Mouse (Mus musculus): Measurements from ENCODE around the gene Zfand6. TPM values are rescaled to one million over a fixed set of nuclear protein-coding genes. Genes with fewer than 3 reads are reported as not detected.
A peak's percentile ranks its signal among the peaks of the same experiment; 100 is the strongest.

Gene Zfand6
- polyA plus RNA-seq, 1 experiment from 2014 or later, result 155 TPM

DNA sequence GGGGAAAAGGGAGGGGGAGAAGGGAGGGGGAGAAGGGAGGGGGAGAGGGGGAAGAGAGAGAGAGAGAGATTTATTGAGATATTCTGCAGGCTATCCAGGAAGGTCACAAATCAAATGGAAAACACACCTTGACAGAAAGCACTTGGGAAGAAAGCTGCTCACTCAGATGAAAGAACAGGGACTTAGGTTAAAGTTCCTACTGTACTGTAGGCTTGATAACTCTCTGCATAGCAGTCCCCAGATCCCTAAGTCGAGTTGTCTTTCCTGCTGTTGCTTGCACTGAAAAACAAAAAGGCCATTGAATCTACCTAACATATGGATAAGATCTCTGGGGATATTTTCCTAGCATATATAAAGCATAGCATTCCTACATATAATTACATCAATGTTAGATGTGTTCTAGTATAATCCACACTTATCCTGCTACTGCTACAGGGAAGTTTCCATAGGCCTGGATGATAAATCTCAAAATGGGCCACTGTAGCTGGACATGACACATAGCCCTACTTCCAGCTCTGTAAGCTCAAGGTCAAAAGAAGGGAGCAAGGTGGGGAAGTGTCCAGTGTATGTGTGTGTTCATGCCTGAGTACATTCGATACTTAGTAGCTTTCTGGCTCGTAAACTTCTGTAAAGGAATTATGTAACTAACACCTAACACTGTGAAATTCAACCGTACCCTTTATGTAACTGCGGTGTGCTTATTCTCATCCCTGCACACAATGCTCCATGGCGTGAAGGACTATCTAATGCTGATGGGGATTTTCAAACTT is 47.4 kb downstream of the Zfand6 start:
- H3K4me1 ChIP-seq, result no peaks in the 10 kb centered on the region; the same call in 1 of the 2 replicates
- 82% methylated on average over 6 of the region's 6 CpGs for WGBS
- H3K27ac ChIP-seq, result no peak overlapping the region
- no peaks in the 10 kb centered on the region for H3K9me3 ChIP-seq
- DNase-seq (ENCODE audit: low spot score), result no peak
- no peaks in the 10 kb centered on the region for H3K27me3 ChIP-seq (ENCODE audit: insufficient read depth, poor library complexity, severe bottlenecking)
- no peak overlapping the region for H3K4me3 ChIP-seq
- no peaks in the 10 kb centered on the region for H3K36me3 ChIP-seq

DNA sequence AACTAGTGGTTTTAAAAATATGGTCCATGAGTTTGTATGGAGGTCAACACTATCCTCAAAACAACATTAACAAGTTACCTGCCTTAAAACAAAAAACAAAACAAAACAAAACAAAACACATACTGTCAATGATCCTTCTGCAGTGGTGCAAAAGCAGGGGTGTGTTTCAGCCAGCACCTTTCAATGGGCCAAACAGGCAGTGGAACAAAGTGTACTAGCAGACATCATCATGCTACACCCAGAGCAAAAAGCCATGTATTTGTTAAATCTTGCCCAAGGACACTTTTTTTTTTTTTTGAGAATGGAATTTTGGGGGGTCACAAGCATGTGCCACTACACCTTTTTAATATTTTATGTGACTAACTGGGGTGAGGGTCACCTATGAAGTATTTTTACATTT is 52.8 kb downstream of the Zfand6 start:
- H3K36me3 ChIP-seq, result peaks cover 14% of the 10 kb centered on the region; the same call in 1 of the 2 replicates

GRCm38 (mm10) chr7:84631878-84632277 is 57.9 kb downstream of the Zfand6 start:
- Histone ChIP-seq H3K4me3 (no peak overlapping the region), H3K4me1 (no peaks in the 10 kb centered on the region), H3K36me3 (peaks cover 37% of the 10 kb centered on the region), H3K27ac (no peak overlapping the region), H3K9me3 (no peaks in the 10 kb centered on the region), H3K27me3 (ENCODE audit: insufficient read depth, poor library complexity, severe bottlenecking) (no peaks in the 10 kb centered on the region)
- WGBS, result 73% methylated on average over 3 of the region's 3 CpGs
- no peak for DNase-seq (ENCODE audit: low spot score)

More for the DNA sequence above, 52.8 kb downstream of the Zfand6 start:
- H3K27ac ChIP-seq, result no peak overlapping the region
- no peak for DNase-seq (ENCODE audit: low spot score)
- H3K4me1 ChIP-seq, result no peaks in the 10 kb centered on the region; the same call in 1 of the 2 replicates
- H3K27me3 ChIP-seq (ENCODE audit: insufficient read depth, poor library complexity, severe bottlenecking), result no peaks in the 10 kb centered on the region
- no peak overlapping the region for H3K4me3 ChIP-seq
- H3K9me3 ChIP-seq, result no peaks in the 10 kb centered on the region

- no peak for DNase-seq (ENCODE audit: low spot score)
- no peak overlapping the region for H3K27ac ChIP-seq
- no peaks in the 10 kb centered on the region for H3K4me1 ChIP-seq
- peaks cover 31% of the 10 kb centered on the region for H3K36me3 ChIP-seq
- no peak overlapping the region for H3K4me3 ChIP-seq
- 94% methylated on average over 4 of the region's 4 CpGs for WGBS
- no peaks in the 10 kb centered on the region for H3K27me3 ChIP-seq (ENCODE audit: insufficient read depth, poor library complexity, severe bottlenecking)
- H3K9me3 ChIP-seq, result no peaks in the 10 kb centered on the region
Measured at GRCm38 (mm10) chr7:84623718-84624117, 66.0 kb downstream of the Zfand6 start.

- Histone ChIP-seq H3K4me1 (no peaks in the 10 kb centered on the region), H3K36me3 (peaks cover 40% of the 10 kb centered on the region), H3K27ac (no peak overlapping the region), H3K27me3 (ENCODE audit: insufficient read depth, poor library complexity, severe bottlenecking) (no peaks in the 10 kb centered on the region), H3K9me3 (no peaks in the 10 kb centered on the region), H3K4me3 (no peak overlapping the region)
- DNase-seq (ENCODE audit: low spot score), result no peak
- WGBS, result 90% methylated on average over 3 of the region's 3 CpGs
Measured at GRCm38 (mm10) chr7:84620956-84621355, 68.8 kb downstream of the Zfand6 start.

- Histone ChIP-seq H3K27ac (no peak overlapping the region), H3K9me3 (no peaks in the 10 kb centered on the region), H3K4me1 (no peaks in the 10 kb centered on the region), H3K4me3 (no peak overlapping the region), H3K27me3 (ENCODE audit: insufficient read depth, poor library complexity, severe bottlenecking) (no peaks in the 10 kb centered on the region), H3K36me3 (peaks cover 27% of the 10 kb centered on the region)
- DNase-seq (ENCODE audit: low spot score), result peak; percentile 35
- 90% methylated on average over 2 of the region's 2 CpGs for WGBS
Measured at GRCm38 (mm10) chr7:84618951-84619350, 70.8 kb downstream of the Zfand6 start.

DNA sequence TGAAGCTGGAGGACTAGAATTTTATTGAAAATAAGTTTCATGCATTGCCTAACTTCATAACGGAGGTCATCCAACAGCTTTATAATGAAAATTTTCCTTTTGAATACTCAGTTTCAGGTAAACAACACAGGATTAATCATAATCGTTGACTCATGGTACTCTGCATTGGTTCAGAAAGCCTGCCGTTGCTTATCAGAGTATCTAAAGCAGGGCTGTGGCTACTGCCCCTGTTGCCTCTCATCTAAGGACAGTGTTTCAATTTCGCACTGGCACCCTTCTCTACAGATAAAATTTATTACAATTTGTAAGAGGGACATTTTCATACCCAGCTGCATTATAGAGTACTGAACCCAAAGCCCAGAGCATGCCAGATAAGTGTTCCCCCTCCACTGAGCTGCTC is 77.3 kb downstream of the Zfand6 start:
- Histone ChIP-seq H3K4me3 (no peak overlapping the region), H3K9me3 (no peaks in the 10 kb centered on the region), H3K27me3 (ENCODE audit: insufficient read depth, poor library complexity, severe bottlenecking) (no peaks in the 10 kb centered on the region), H3K36me3 (peaks cover 7% of the 10 kb centered on the region; the same call in 1 of the 2 replicates), H3K4me1 (no peaks in the 10 kb centered on the region), H3K27ac (no peak overlapping the region)
- WGBS, result 82% methylated on average over 4 of the region's 4 CpGs
- no peak for DNase-seq (ENCODE audit: low spot score)

DNA sequence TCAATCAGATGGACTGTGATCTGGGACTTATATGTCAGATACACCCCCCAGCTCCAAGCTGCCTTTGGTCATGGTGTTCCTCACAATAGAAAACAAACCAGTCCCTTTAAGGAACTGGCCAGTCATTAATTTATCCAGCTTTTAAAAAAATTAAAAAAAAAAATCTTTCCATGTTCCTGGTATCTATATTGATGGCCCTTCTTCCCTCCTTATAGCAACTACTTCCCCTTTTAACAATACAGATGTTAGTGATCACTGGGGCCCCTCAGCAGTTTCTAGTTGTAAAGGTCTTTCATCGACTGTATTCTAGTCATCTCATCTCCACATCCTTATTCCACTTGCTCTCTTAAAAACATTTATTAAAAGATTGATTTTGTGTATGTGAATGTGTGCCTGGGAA is 78.2 kb downstream of the Zfand6 start:
- no peaks in the 10 kb centered on the region for H3K9me3 ChIP-seq
- H3K36me3 ChIP-seq, result no peaks in the 10 kb centered on the region; the same call in 1 of the 2 replicates
- no peaks in the 10 kb centered on the region for H3K27me3 ChIP-seq (ENCODE audit: insufficient read depth, poor library complexity, severe bottlenecking)
- H3K4me1 ChIP-seq, result peaks cover under 1% of the 10 kb centered on the region; the same call in 1 of the 2 replicates
- DNase-seq (ENCODE audit: low spot score), result no peak
- 95% methylated on average over 1 of the region's 1 CpGs for WGBS
- H3K27ac ChIP-seq, result no peak overlapping the region
- no peak overlapping the region for H3K4me3 ChIP-seq

DNA sequence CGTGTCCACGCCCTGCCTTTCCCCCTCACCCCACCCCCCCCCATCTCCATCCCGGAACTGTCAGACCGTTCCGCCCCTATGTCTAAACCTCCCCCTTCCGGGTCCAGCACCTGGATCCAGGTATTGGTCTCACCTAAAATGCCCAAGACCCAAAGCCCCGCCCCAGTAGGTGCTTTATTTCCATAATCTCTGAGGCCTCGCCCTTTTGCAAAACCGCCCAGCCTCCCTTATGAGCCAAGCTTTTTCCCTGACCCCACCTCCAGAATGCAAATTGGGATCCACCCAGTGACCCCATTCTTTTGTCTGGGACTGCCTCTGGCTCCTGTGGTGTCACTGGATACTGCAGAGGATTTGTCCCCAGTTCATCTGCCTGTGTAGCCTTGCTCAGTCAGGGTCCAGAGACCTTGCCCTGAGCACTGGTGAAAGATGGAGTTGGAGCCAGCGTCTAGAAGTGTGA is 83.4 kb downstream of the Zfand6 start, which contains the start of gene Fah:
Fah (minus strand) TSS at position 430 of the 457 bp plus-strand sequence.
- peak within 1 kb of the TSS; percentile 80 for H3K27ac ChIP-seq
- WGBS, result 1% methylated on average over 10 of the region's 10 CpGs
- peaks cover 8% of the 10 kb centered on the region for H3K4me1 ChIP-seq
- H3K9me3 ChIP-seq, result no peaks in the 10 kb centered on the region
- peak within 1 kb of the TSS; percentile 80 for H3K4me3 ChIP-seq
- no peaks in the 10 kb centered on the region for H3K36me3 ChIP-seq
- DNase-seq (ENCODE audit: low spot score), result peak; percentile 77
- 0 out of 2 replicates have a peak, but pooled peaks cover 5% of the 10 kb centered on the region for H3K27me3 ChIP-seq (ENCODE audit: insufficient read depth, poor library complexity, severe bottlenecking)

DNA sequence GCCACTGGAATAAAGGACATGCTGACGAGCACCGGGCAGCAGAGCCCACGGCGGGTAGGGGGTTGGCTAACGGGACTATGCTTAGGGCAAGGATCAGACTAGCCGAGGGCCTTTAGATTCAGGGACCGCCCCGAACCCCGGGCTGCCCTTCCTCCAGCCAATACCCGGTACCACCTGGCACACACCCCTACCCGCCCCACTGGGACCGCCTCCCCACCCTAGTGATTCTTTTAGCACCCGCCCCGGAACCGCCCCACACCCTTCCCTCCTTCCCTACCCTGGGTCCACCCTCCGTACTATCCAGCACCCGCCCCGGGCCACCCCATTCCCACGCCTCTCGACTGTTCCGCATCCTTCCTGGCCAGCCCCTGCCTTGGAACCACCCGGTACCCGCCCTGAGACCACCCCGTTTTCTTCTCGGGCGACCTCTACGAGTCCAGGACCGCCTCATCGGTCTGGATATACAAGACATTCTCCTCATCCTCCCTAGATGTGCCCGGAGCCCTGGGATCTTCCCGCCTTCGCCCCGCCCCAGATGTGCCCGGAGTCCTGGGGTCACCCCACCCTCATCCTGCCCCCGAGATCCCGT is 84.0 kb downstream of the Zfand6 start:
- WGBS, result under 1% methylated on average over 36 of the region's 36 CpGs
- H3K27me3 ChIP-seq (ENCODE audit: insufficient read depth, poor library complexity, severe bottlenecking), result 0 out of 2 replicates have a peak, but pooled peaks cover 5% of the 10 kb centered on the region
- no peaks in the 10 kb centered on the region for H3K9me3 ChIP-seq
- DNase-seq (ENCODE audit: low spot score), result peak; percentile 91
- no peaks in the 10 kb centered on the region for H3K36me3 ChIP-seq
- peaks cover 8% of the 10 kb centered on the region for H3K4me1 ChIP-seq
- peak overlapping the region; percentile 80 for H3K27ac ChIP-seq
- H3K4me3 ChIP-seq, result peak overlapping the region; percentile 80

DNA sequence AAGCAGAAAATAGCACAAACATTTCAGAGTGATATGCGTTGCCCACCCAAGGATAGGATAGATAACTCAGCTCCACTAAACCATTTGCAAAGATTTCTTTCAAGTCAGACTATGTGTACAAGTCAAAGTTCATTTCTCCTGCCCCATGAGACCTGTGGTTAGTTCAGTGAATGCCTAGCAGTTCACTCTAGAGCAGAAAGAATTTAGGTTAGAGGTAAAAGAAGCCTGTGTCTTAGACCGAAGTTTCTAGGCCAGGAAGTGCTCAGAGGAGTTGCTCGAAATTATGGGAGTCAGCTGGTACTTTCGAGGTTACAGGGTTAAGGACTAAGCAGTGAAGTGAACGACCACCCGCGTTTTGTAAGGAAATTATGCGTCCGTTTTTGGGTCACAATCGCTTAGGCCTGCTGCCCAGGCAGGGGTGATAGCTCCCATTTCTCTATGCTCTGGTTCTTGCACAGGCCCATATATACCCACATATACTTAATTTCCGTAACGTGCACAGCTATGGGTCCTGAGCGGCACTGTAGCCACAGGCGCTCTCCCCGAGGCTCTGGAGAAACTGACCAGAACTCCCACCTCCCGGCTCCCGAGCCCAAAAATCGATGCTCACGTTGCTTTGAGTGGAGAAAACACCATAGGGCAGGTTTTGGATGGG is 84.6 kb downstream of the Zfand6 start:
- Histone ChIP-seq H3K4me1 (peaks cover 8% of the 10 kb centered on the region), H3K36me3 (no peaks in the 10 kb centered on the region), H3K4me3 (peak overlapping the region; percentile 80), H3K27ac (peak overlapping the region; percentile 80), H3K27me3 (ENCODE audit: insufficient read depth, poor library complexity, severe bottlenecking) (0 out of 2 replicates have a peak, but pooled peaks cover 5% of the 10 kb centered on the region), H3K9me3 (no peaks in the 10 kb centered on the region)
- 10% methylated on average over 19 of the region's 19 CpGs for WGBS
- peak; percentile 60 for DNase-seq (ENCODE audit: low spot score)

DNA sequence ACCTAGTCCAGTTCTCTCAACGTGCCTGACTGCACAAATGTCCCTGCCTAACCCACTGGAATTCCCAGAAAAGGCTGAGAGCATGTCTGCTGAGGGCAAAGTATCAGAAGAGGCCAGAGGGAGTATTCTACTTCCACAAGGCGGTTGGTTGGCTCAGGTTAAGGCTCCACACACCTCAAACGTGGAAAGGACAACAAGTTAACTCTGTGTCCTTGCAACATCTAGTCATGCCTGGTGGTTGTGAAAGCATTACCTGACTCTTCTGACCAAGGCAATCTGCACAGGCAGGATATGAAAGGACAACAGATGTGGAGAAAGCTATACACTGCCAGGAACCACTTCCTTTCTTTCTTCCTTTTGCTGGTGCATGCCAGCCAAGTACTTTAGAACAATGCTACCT is 85.3 kb downstream of the Zfand6 start:
- no peaks in the 10 kb centered on the region for H3K36me3 ChIP-seq
- peak; percentile 27 for DNase-seq (ENCODE audit: low spot score)
- H3K4me1 ChIP-seq, result peaks cover 8% of the 10 kb centered on the region
- H3K4me3 ChIP-seq, result peak overlapping the region; percentile 80; the same call in 1 of the 2 replicates
- 81% methylated on average over 3 of the region's 3 CpGs for WGBS
- H3K27me3 ChIP-seq (ENCODE audit: insufficient read depth, poor library complexity, severe bottlenecking), result 0 out of 2 replicates have a peak, but pooled peaks cover 5% of the 10 kb centered on the region
- no peak overlapping the region for H3K27ac ChIP-seq
- no peaks in the 10 kb centered on the region for H3K9me3 ChIP-seq

- peaks cover 4% of the 10 kb centered on the region; the same call in 1 of the 2 replicates for H3K4me1 ChIP-seq
- 76% methylated on average over 3 of the region's 3 CpGs for WGBS
- no peaks in the 10 kb centered on the region for H3K9me3 ChIP-seq
- no peaks in the 10 kb centered on the region for H3K36me3 ChIP-seq
- DNase-seq (ENCODE audit: low spot score), result peak; percentile 63
- H3K27me3 ChIP-seq (ENCODE audit: insufficient read depth, poor library complexity, severe bottlenecking), result 0 out of 2 replicates have a peak, but pooled peaks cover 5% of the 10 kb centered on the region
- no peak overlapping the region for H3K27ac ChIP-seq
- no peak overlapping the region for H3K4me3 ChIP-seq
Measured at GRCm38 (mm10) chr7:84601331-84601730, 88.4 kb downstream of the Zfand6 start.

All from heart, embryonic 10.5 days (tissue).